Mouse (Mus musculus) brain, embryonic 18.5 days (tissue): ENCODE results near the gene Smco3.

Experiments used
- DNase-seq: peaks from one replicate; pipeline ENCODE4 v3.0.0-alpha.2; 2012; ENCODE audit warnings: low read depth, low spot score

The Smco3 gene

GRCm38 (mm10) chr6:136847267-136847666 lies 12.0 kb upstream of the Smco3 start:
- DNase-seq, result no peak

- no peak for DNase-seq
These were observed 10.6 kb upstream of the Smco3 start for GRCm38 (mm10) chr6:136845706-136846480.

GRCm38 (mm10) chr6:136844903-136845302 lies 9.7 kb upstream of the Smco3 start:
- no peak for DNase-seq

- DNase-seq, result no peak
These were observed 2.1 kb upstream of the Smco3 start for GRCm38 (mm10) chr6:136837323-136837722.

- DNase-seq, result no peak
These were observed 3.5 kb downstream of the Smco3 start for GRCm38 (mm10) chr6:136831712-136832111.

- no peak for DNase-seq
These were observed 6.6 kb downstream of the Smco3 start for GRCm38 (mm10) chr6:136828681-136829080.

GRCm38 (mm10) chr6:136827881-136828561 lies 7.2 kb downstream of the Smco3 start, which contains the start of gene Wbp11:
Gene Wbp11, minus strand, starts transcription at chr6:136828233.
- DNase-seq, result peak; percentile 97

GRCm38 (mm10) chr6:136827516-136827880 lies 7.8 kb downstream of the Smco3 start, which contains the start of gene BC049715:
Gene BC049715, plus strand, starts transcription at chr6:136827626.
- DNase-seq, result no peak

GRCm38 (mm10) chr6:136827116-136827515 lies 8.1 kb downstream of the Smco3 start:
- DNase-seq, result no peak

GRCm38 (mm10) chr6:136824987-136825386 lies 10.3 kb downstream of the Smco3 start:
- no peak for DNase-seq

- no peak for DNase-seq
These were observed 14.2 kb downstream of the Smco3 start for GRCm38 (mm10) chr6:136821086-136821485.

GRCm38 (mm10) chr6:136820381-136820780 lies 14.9 kb downstream of the Smco3 start:
- DNase-seq, result no peak

- no peak for DNase-seq
These were observed 17.7 kb downstream of the Smco3 start for GRCm38 (mm10) chr6:136817549-136817948.

- DNase-seq, result no peak
These were observed 18.4 kb downstream of the Smco3 start for GRCm38 (mm10) chr6:136816826-136817225.

- no peak for DNase-seq
These were observed 19.9 kb downstream of the Smco3 start for GRCm38 (mm10) chr6:136815381-136815780.

- no peak for DNase-seq
These were observed 22.1 kb downstream of the Smco3 start for GRCm38 (mm10) chr6:136813117-136813516.

GRCm38 (mm10) chr6:136811196-136811595 lies 24.1 kb downstream of the Smco3 start:
- DNase-seq, result no peak

GRCm38 (mm10) chr6:136809673-136810072 lies 25.6 kb downstream of the Smco3 start:
- no peak for DNase-seq

GRCm38 (mm10) chr6:136809077-136809476 lies 26.2 kb downstream of the Smco3 start:
- DNase-seq, result no peak

GRCm38 (mm10) chr6:136808631-136809046 lies 26.6 kb downstream of the Smco3 start:
- no peak for DNase-seq

- DNase-seq, result peak; percentile 87
These were observed 27.2 kb downstream of the Smco3 start, which contains the start of gene H2afj for GRCm38 (mm10) chr6:136808014-136808417. Gene H2afj, plus strand, starts transcription at chr6:136808244.

- DNase-seq, result no peak
These were observed 27.7 kb downstream of the Smco3 start for GRCm38 (mm10) chr6:136807395-136808013.
